Comparison of ENCODE assay signal across 9 mouse cellular contexts in the genomic region with DNA sequence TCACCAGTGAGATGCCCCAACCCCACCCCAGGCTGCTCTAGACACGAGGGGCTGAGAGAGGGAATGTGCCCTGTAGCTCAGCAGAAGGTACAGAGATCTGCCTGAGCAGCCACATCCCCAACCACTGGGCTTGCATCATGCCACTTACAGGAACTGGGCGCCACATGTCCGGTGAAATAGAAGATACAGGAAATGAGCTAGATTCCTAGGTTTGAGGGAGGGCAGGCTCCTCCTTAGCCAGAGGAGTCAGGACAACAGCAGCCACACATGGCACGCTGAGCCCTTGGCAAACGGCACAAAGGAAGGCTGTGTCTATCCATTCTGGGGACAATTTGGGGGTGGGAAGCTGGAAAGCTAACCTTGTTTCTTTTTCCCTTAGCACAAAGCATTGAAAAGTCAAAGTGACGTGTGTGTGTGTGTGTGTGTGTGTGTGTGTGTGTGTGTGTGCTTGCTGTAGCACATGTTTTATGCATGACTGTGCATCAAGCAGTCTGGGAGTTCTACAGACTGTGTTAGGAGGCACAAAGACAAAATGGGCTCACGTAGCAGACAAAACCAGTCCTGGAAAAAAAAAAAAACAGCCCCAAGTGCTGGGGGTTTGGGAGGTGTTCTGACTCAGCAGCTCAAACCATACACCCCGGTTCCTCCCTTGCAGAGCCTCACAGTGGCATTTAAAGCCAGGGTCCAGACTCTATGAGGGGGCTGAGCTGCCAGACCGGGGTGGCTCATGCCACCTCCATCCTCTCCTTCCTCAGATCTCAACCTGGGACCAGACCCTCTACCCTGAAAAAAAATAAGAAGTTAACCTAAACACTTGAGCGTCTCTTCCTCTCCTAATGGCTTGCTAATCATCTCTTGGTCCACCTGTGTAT.
DNase-seq lines count a peak whose midpoint lies in the region; ATAC-seq and TF ChIP-seq lines count a peak whose summit lies in the region.
"Had no signal": no experiment of that assay in that cellular context is flagged by ENCODE, and none has a peak within 500 bp of the region (broad histone marks: within the 10 kb centered on the region; RNA-seq: fewer than 3 reads in every experiment).

No protein-coding gene starts in this region.

- intact Hi-C loops in heart, postnatal 36 days (cut with DNase I): no loop called here

- TF ChIP-seq POLR2A in limb, embryonic 14.5 days (IDR thresholded peaks at IDR 0.05; ENCODE audit: borderline replicate concordance, extremely low read depth, insufficient read depth, insufficient read length): no peak

- no peaks in the 10 kb centered on the region for H3K9me3 ChIP-seq in hindbrain, embryonic 14.5 days (ENCODE audit: control insufficient read depth, low read length)
- H3K9me3 ChIP-seq in limb, embryonic 14.5 days (ENCODE audit: control insufficient read depth, low read length): no peaks in the 10 kb centered on the region
- H3K9me3 ChIP-seq in midbrain, embryonic 15.5 days: no peaks in the 10 kb centered on the region
- no peaks in the 10 kb centered on the region; the same call in 1 of the 2 replicates for H3K9me3 ChIP-seq in heart, embryonic 11.5 days (replicated peaks; ENCODE audit: control insufficient read depth, low read length)
- H3K9me3 ChIP-seq: heart, embryonic 13.5 days had no signal

- peak overlapping the region; percentile 26; the same call in 1 of the 2 replicates for H3K9ac ChIP-seq in hindbrain, embryonic 14.5 days
- no peak overlapping the region for H3K9ac ChIP-seq in limb, embryonic 14.5 days (ENCODE audit: low read depth, low read length, severe bottlenecking)
- no peak overlapping the region for H3K9ac ChIP-seq in midbrain, embryonic 15.5 days
- H3K9ac ChIP-seq in heart, embryonic 11.5 days (ENCODE audit: low read depth, low read length): no peak overlapping the region
- H3K9ac ChIP-seq: heart, embryonic 13.5 days had no signal

- no peak overlapping the region; the same call in 1 of the 2 replicates for H3K4me2 ChIP-seq in hindbrain, embryonic 14.5 days (replicated peaks)
- no peak overlapping the region for H3K4me2 ChIP-seq in limb, embryonic 14.5 days (replicated peaks; ENCODE audit: low read depth, low read length, severe bottlenecking)
- no peak overlapping the region for H3K4me2 ChIP-seq in midbrain, embryonic 15.5 days
- H3K4me2 ChIP-seq in heart, embryonic 11.5 days: no peak overlapping the region
- H3K4me2 ChIP-seq: heart, embryonic 13.5 days had no signal

- peak; percentile 88 for ATAC-seq in hindbrain, embryonic 14.5 days (ENCODE audit: low FRiP score)
- ATAC-seq in limb, embryonic 14.5 days (ENCODE audit: low FRiP score, low read depth): no peak
- peak; percentile 89 for ATAC-seq in midbrain, embryonic 15.5 days (replicated peaks)
- ATAC-seq in heart, embryonic 11.5 days (replicated peaks; ENCODE audit: insufficient number of reproducible peaks, low FRiP score, low TSS enrichment): no peak

- WGBS in hindbrain, embryonic 14.5 days: 28% methylated on average over 10 of the region's 10 CpGs
- 59% methylated on average over 10 of the region's 10 CpGs for WGBS in limb, embryonic 14.5 days
- 33% methylated on average over 10 of the region's 10 CpGs for WGBS in midbrain, embryonic 15.5 days
- 58% methylated on average over 10 of the region's 10 CpGs for WGBS in heart, embryonic 11.5 days (ENCODE audit: insufficient replicate concordance)

- 0 out of 2 replicates have a peak overlapping the region, but pooled peaks have one; percentile 20 for H3K27ac ChIP-seq in hindbrain, embryonic 14.5 days
- H3K27ac ChIP-seq in limb, embryonic 14.5 days (replicated peaks; ENCODE audit: low read depth, low read length): no peak overlapping the region
- H3K27ac ChIP-seq in midbrain, embryonic 15.5 days: 0 out of 2 replicates have a peak overlapping the region, but pooled peaks have one; percentile 2
- no peak overlapping the region for H3K27ac ChIP-seq in heart, embryonic 11.5 days (ENCODE audit: low read depth, low read length)
- H3K27ac ChIP-seq: heart, embryonic 13.5 days had no signal

- H3K4me3 ChIP-seq in hindbrain, embryonic 14.5 days (replicated peaks; ENCODE audit: low read length): no peak overlapping the region
- no peak overlapping the region for H3K4me3 ChIP-seq in limb, embryonic 14.5 days (replicated peaks; ENCODE audit: low read length)
- no peak overlapping the region for H3K4me3 ChIP-seq in midbrain, embryonic 15.5 days
- no peak overlapping the region for H3K4me3 ChIP-seq in heart, embryonic 11.5 days (ENCODE audit: low read depth, low read length)
- H3K4me3 ChIP-seq: heart, embryonic 13.5 days had no signal

- peaks cover 18% of the 10 kb centered on the region for H3K4me1 ChIP-seq in hindbrain, embryonic 14.5 days (replicated peaks; ENCODE audit: control insufficient read depth, insufficient read depth, low read length)
- peaks cover 3% of the 10 kb centered on the region; the same call in 1 of the 2 replicates for H3K4me1 ChIP-seq in limb, embryonic 14.5 days (ENCODE audit: control insufficient read depth, insufficient read depth, low read length)
- H3K4me1 ChIP-seq in midbrain, embryonic 15.5 days: peaks cover 15% of the 10 kb centered on the region
- no peaks in the 10 kb centered on the region for H3K4me1 ChIP-seq in heart, embryonic 11.5 days (ENCODE audit: control insufficient read depth, insufficient read depth, low read length)

- H3K36me3 ChIP-seq in hindbrain, embryonic 14.5 days (replicated peaks; ENCODE audit: control insufficient read depth, insufficient read depth): no peaks in the 10 kb centered on the region
- H3K36me3 ChIP-seq in limb, embryonic 14.5 days (ENCODE audit: control insufficient read depth, insufficient read depth, low read length): no peaks in the 10 kb centered on the region
- no peaks in the 10 kb centered on the region for H3K36me3 ChIP-seq in midbrain, embryonic 15.5 days (replicated peaks)
- H3K36me3 ChIP-seq in heart, embryonic 11.5 days (ENCODE audit: control insufficient read depth, insufficient read depth, low read length): no peaks in the 10 kb centered on the region
- H3K36me3 ChIP-seq: heart, embryonic 13.5 days had no signal

- DNase-seq in heart, postnatal 4 days: peak; percentile 11
- no peak for DNase-seq in heart, postnatal 36 days
- peak; percentile 42 for DNase-seq in embryo, embryonic 11 days
- DNase-seq in hindbrain, embryonic 14.5 days (ENCODE audit: low spot score): peak; percentile 63
- DNase-seq in limb, embryonic 14.5 days (ENCODE audit: low spot score): peak; percentile 27
- DNase-seq in gastrocnemius, postnatal 10 days: no peak

- no peaks in the 10 kb centered on the region for H3K27me3 ChIP-seq in hindbrain, embryonic 14.5 days (ENCODE audit: control insufficient read depth, insufficient read depth, low read length)
- no peaks in the 10 kb centered on the region; the same call in 1 of the 2 replicates for H3K27me3 ChIP-seq in limb, embryonic 14.5 days (ENCODE audit: control insufficient read depth, insufficient read depth, low read length)
- no peaks in the 10 kb centered on the region for H3K27me3 ChIP-seq in midbrain, embryonic 15.5 days (replicated peaks)
- no peaks in the 10 kb centered on the region for H3K27me3 ChIP-seq in heart, embryonic 11.5 days (ENCODE audit: control insufficient read depth, insufficient read depth, low read length)
- H3K27me3 ChIP-seq: heart, embryonic 13.5 days had no signal

Comparison
In these comparisons a context has a peak if more than half of its experiments do, and no peak if none do; other contexts are left out.
1. DNase-seq: peak in heart, postnatal 4 days (single experiment), embryo, embryonic 11 days (single experiment), hindbrain, embryonic 14.5 days (single experiment) and limb, embryonic 14.5 days (single experiment); none in heart, postnatal 36 days (0 of 2) and gastrocnemius, postnatal 10 days (single experiment).
2. ATAC-seq: peak in hindbrain, embryonic 14.5 days (single experiment) and midbrain, embryonic 15.5 days (single experiment); none in limb, embryonic 14.5 days (single experiment) and heart, embryonic 11.5 days (single experiment).
3. H3K27ac ChIP-seq: peak in hindbrain, embryonic 14.5 days (single experiment) and midbrain, embryonic 15.5 days (single experiment); none in limb, embryonic 14.5 days (single experiment) and heart, embryonic 11.5 days (single experiment).